In the genomic region with DNA sequence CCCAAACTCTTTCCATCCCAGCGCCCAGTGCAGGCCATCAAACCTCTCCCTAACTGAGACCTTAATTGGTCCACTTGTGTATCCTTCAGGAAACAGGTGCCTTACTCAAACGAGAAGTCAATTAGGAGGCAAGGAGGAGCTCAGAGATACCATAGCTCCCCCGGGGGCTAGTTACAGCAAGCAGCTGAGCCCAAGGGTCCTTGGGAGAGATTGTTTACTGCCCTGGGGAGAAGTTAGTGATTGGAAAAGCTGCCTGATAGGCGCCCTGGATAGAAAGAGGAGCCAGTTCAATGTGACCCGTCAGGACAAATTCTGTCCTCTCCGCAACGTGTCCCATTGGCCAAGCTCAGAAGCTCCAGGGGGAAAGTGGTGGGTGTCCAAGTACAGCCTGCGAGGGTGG, we compare ENCODE assay signal across 15 mouse cellular contexts.
"Had no signal": no experiment of that assay in that cellular context is flagged by ENCODE, and none has a peak within 500 bp of the region (broad histone marks: within the 10 kb centered on the region; RNA-seq: fewer than 3 reads in every experiment).

No protein-coding gene starts in this region.

- DNase-seq: retina, postnatal 1 day; right cerebral cortex, adult 18-20 months; right cerebral cortex, postnatal 14 days; right cerebral cortex, postnatal 25 days; right cerebral cortex, postnatal 4 days; spleen, adult 18-20 months; thymus, adult 18-20 months; thymus, adult 2 months; thymus, postnatal 14 days; thymus, postnatal 25 days; thymus, postnatal 36 days; thymus, postnatal 4 days had no signal

- H3K27ac ChIP-seq: neural tube, embryonic 15.5 days; stomach, embryonic 15.5 days; stomach, postnatal 0 days had no signal

- H3K9me3 ChIP-seq: neural tube, embryonic 15.5 days; stomach, embryonic 15.5 days had no signal

- H3K9ac ChIP-seq: neural tube, embryonic 15.5 days; stomach, embryonic 15.5 days had no signal

- H3K36me3 ChIP-seq: neural tube, embryonic 15.5 days; stomach, embryonic 15.5 days had no signal

- H3K27me3 ChIP-seq: neural tube, embryonic 15.5 days; stomach, embryonic 15.5 days had no signal

- H3K4me2 ChIP-seq: neural tube, embryonic 15.5 days; stomach, embryonic 15.5 days had no signal

- H3K4me3 ChIP-seq: neural tube, embryonic 15.5 days; stomach, embryonic 15.5 days had no signal

- H3K4me1 ChIP-seq: neural tube, embryonic 15.5 days; stomach, embryonic 15.5 days had no signal
